Mouse (Mus musculus) forebrain, embryonic 13.5 days (tissue): ENCODE measurements around the gene Irf2bp2. TPM values are rescaled to one million over a fixed set of nuclear protein-coding genes. Genes with fewer than 3 reads are reported as not detected.

ENCODE experiments used
- ATAC-seq: fragments of 200-750 bp; cut with Nextera tagmentation; 2 replicates; pipeline ENCODE4 v1.8.0; 2017
- H3K27ac ChIP-seq: fragments of 300-500 bp; sonication (generic); 2 replicates; pipeline ENCODE4 v1.5.1; 2015; ENCODE audit warnings: inconsistent platforms, mild to moderate bottlenecking, moderate library complexity
- H3K27me3 ChIP-seq: fragments of 300-500 bp; sonication (generic); 2 replicates; pipeline ENCODE4 v1.6.1; 2015; ENCODE audit warnings: mild to moderate bottlenecking, inconsistent platforms
- H3K36me3 ChIP-seq: fragments of 300-500 bp; sonication (generic); 2 replicates; pipeline ENCODE4 v1.6.1; 2015; ENCODE audit warnings: mild to moderate bottlenecking, inconsistent platforms; ENCODE audit not compliant: poor library complexity, severe bottlenecking
- H3K4me1 ChIP-seq: fragments of 300-500 bp; sonication (generic); 2 replicates; pipeline ENCODE4 v1.6.1; 2015; ENCODE audit warnings: inconsistent platforms
- H3K4me2 ChIP-seq: fragments of 300-500 bp; sonication (generic); 2 replicates; pipeline ENCODE4 v1.6.1; 2015; ENCODE audit warnings: inconsistent platforms, mild to moderate bottlenecking, moderate library complexity
- H3K4me3 ChIP-seq: fragments of 300-500 bp; sonication (generic); 2 replicates; pipeline ENCODE4 v1.5.1; 2015; ENCODE audit warnings: mild to moderate bottlenecking, inconsistent platforms
- H3K9ac ChIP-seq: fragments of 300-500 bp; sonication (generic); 2 replicates; pipeline ENCODE4 v1.6.1; 2015; ENCODE audit warnings: mild to moderate bottlenecking, inconsistent platforms
- H3K9me3 ChIP-seq: fragments of 300-500 bp; sonication (generic); replicated peaks from 2 replicates; pipeline ENCODE4 v1.6.1; 2016; ENCODE audit warnings: inconsistent platforms
- WGBS: fragments of 180-500 bp; shearing (Covaris S2); methylation state at CpG from one replicate; pipeline ENCODE4 v1.1.7; 2015; 5-methylcytosine and 5-hydroxymethylcytosine counted together
- polyA plus RNA-seq: library from polyadenylated mRNA; unstranded; fragments of >200 nt; fragmentation: Nextera tagmentation; extraction: Ambion mirVana; gene quantifications from 2 replicates; pipeline ENCODE4 v1.2.1, GENCODE M21; 2015

Gene Irf2bp2
- polyA plus RNA-seq, 1 experiment from 2014 or later: 8.3 TPM

GRCm38 (mm10) chr8:126583534-126583933 lies 10.3 kb downstream of the Irf2bp2 start:
- H3K9ac ChIP-seq: peak overlapping the region; percentile 81
- H3K27ac ChIP-seq: 0 out of 2 replicates have a peak overlapping the region, but pooled peaks have one; percentile 89
- peak overlapping the region; percentile 100 for H3K4me2 ChIP-seq
- ATAC-seq: peak; percentile 19; the same call in 1 of the 2 replicates
- no peaks in the 10 kb centered on the region for H3K27me3 ChIP-seq
- WGBS: 2% methylated on average over 13 of the region's 13 CpGs
- peak overlapping the region; percentile 58 for H3K4me3 ChIP-seq
- H3K36me3 ChIP-seq: peaks cover 13% of the 10 kb centered on the region
- H3K9me3 ChIP-seq: peaks cover 4% of the 10 kb centered on the region; the same call in 1 of the 2 replicates
- H3K4me1 ChIP-seq: peaks cover 59% of the 10 kb centered on the region

GRCm38 (mm10) chr8:126583018-126583417 lies 10.8 kb downstream of the Irf2bp2 start:
- Histone ChIP-seq H3K9ac (peak overlapping the region; percentile 34; the same call in 1 of the 2 replicates), H3K4me2 (no peak overlapping the region), H3K36me3 (peaks cover 13% of the 10 kb centered on the region), H3K4me1 (peaks cover 53% of the 10 kb centered on the region), H3K27ac (peak overlapping the region; percentile 49; the same call in 1 of the 2 replicates), H3K27me3 (no peaks in the 10 kb centered on the region), H3K9me3 (peaks cover 4% of the 10 kb centered on the region; the same call in 1 of the 2 replicates), H3K4me3 (no peak overlapping the region)
- no peak for ATAC-seq
- 40% methylated on average over 2 of the region's 2 CpGs for WGBS

DNA sequence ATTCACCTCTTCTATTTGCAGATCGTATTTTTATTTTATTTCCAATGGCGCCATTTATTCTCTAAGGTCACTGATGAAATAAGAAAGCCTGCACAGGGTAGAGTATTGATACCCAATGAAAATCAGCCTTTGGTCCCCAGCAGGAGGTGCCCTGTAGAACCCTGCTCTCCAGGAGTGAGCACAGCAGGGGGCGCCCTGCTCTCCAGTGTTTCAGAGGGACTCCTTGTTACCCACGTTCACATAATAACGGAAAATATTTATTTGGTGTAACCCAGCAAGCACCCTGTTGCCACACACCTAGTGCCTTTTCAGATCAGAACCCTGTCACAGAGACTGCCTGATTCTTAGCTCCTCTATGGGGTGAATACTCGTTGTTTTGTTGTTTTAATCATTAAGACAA lies 11.3 kb downstream of the Irf2bp2 start:
- H3K27ac ChIP-seq: peak overlapping the region; percentile 49; the same call in 1 of the 2 replicates
- no peak overlapping the region for H3K4me3 ChIP-seq
- no peak overlapping the region for H3K4me2 ChIP-seq
- peaks cover 8% of the 10 kb centered on the region for H3K36me3 ChIP-seq
- WGBS: 37% methylated on average over 6 of the region's 6 CpGs
- H3K27me3 ChIP-seq: no peaks in the 10 kb centered on the region
- no peak for ATAC-seq
- H3K4me1 ChIP-seq: peaks cover 48% of the 10 kb centered on the region
- H3K9ac ChIP-seq: no peak overlapping the region; the same call in 1 of the 2 replicates
- H3K9me3 ChIP-seq: peaks cover 4% of the 10 kb centered on the region; the same call in 1 of the 2 replicates

- Histone ChIP-seq H3K4me3 (no peak overlapping the region), H3K36me3 (peaks cover 2% of the 10 kb centered on the region), H3K27ac (no peak overlapping the region), H3K9me3 (peaks cover 4% of the 10 kb centered on the region; the same call in 1 of the 2 replicates), H3K27me3 (no peaks in the 10 kb centered on the region), H3K9ac (no peak overlapping the region), H3K4me2 (no peak overlapping the region), H3K4me1 (peaks cover 40% of the 10 kb centered on the region)
- 96% methylated on average over 6 of the region's 6 CpGs for WGBS
- no peak for ATAC-seq
Observed at GRCm38 (mm10) chr8:126581662-126582061, 12.1 kb downstream of the Irf2bp2 start.

GRCm38 (mm10) chr8:126580826-126581225 lies 13.0 kb downstream of the Irf2bp2 start:
- no peaks in the 10 kb centered on the region for H3K36me3 ChIP-seq
- ATAC-seq: no peak
- H3K4me3 ChIP-seq: no peak overlapping the region
- H3K4me1 ChIP-seq: peaks cover 31% of the 10 kb centered on the region
- no peaks in the 10 kb centered on the region for H3K27me3 ChIP-seq
- H3K9ac ChIP-seq: no peak overlapping the region
- H3K9me3 ChIP-seq: peaks cover 4% of the 10 kb centered on the region; the same call in 1 of the 2 replicates
- H3K27ac ChIP-seq: no peak overlapping the region
- 96% methylated on average over 4 of the region's 4 CpGs for WGBS
- no peak overlapping the region for H3K4me2 ChIP-seq

DNA sequence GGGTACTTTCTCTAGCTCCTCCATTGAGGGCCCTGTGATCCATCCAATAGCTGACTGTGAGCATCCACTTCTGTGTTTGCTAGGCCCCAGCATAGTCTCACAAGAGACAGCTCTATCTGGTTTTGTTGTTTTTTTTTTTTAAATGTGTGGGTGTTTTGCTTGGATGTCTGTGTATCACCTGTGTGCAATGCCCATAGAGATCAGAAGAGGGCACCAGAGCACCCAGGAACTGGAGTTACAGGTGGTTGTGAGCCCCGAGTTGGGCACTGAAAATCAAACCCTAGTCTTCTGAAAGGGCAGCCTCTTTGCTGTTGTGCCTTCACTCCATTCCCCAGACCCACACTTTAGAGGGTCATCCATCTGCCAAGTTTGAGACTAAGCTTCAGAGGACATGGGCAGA lies 13.7 kb downstream of the Irf2bp2 start:
- Histone ChIP-seq H3K36me3 (no peaks in the 10 kb centered on the region), H3K27ac (no peak overlapping the region), H3K27me3 (no peaks in the 10 kb centered on the region), H3K4me2 (no peak overlapping the region), H3K9me3 (peaks cover 4% of the 10 kb centered on the region; the same call in 1 of the 2 replicates), H3K9ac (no peak overlapping the region), H3K4me1 (peaks cover 24% of the 10 kb centered on the region), H3K4me3 (no peak overlapping the region)
- WGBS: 89% methylated on average over 1 of the region's 1 CpGs
- ATAC-seq: no peak

DNA sequence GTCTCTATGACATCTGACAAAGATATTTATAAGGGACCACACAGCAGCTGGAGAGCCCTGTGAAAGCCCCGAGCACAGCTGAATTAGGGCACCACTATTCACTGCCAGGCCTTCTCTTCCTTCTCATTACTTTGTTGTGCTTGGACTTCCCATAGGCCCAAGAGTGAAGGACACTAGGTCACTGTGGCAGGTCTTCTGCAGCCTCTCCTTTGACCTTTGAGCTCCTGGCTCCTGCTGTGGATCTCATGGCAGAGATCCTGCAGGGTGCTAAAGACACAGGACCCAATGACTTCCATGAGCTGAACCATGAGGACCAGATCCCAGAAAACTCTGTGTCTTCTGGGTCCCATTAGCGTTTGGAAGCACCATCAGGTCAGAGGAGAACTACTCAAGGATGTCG lies 15.1 kb downstream of the Irf2bp2 start:
- peaks cover 4% of the 10 kb centered on the region; the same call in 1 of the 2 replicates for H3K9me3 ChIP-seq
- WGBS: 84% methylated on average over 3 of the region's 3 CpGs
- no peak overlapping the region for H3K9ac ChIP-seq
- no peak overlapping the region for H3K27ac ChIP-seq
- H3K4me2 ChIP-seq: no peak overlapping the region
- H3K4me1 ChIP-seq: peaks cover 10% of the 10 kb centered on the region
- no peak for ATAC-seq
- H3K4me3 ChIP-seq: no peak overlapping the region
- no peaks in the 10 kb centered on the region for H3K27me3 ChIP-seq
- H3K36me3 ChIP-seq: no peaks in the 10 kb centered on the region

DNA sequence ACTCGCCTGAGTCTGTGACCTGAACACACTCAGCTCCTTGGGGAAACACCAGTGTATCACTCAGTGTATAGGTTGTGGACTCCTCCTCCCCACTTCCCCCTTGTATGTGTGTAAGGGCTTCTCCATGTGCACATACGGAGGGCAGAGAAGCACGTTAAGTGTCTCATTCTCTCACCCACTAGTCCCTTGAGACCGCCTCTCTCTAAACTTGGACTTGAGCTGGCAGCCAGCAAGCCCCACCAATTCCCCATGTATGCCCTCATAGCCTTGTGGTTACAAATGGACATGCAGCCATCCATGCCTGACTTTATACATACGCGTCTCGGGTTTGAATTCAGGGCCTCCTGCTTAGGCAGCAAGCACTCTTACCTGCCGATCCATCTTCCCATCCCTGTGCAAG lies 16.9 kb downstream of the Irf2bp2 start:
- Histone ChIP-seq H3K9me3 (peaks cover 4% of the 10 kb centered on the region; the same call in 1 of the 2 replicates), H3K27me3 (no peaks in the 10 kb centered on the region), H3K36me3 (no peaks in the 10 kb centered on the region), H3K4me3 (no peak overlapping the region), H3K27ac (no peak overlapping the region), H3K4me1 (no peaks in the 10 kb centered on the region), H3K4me2 (no peak overlapping the region), H3K9ac (no peak overlapping the region)
- no peak for ATAC-seq
- 90% methylated on average over 8 of the region's 8 CpGs for WGBS

DNA sequence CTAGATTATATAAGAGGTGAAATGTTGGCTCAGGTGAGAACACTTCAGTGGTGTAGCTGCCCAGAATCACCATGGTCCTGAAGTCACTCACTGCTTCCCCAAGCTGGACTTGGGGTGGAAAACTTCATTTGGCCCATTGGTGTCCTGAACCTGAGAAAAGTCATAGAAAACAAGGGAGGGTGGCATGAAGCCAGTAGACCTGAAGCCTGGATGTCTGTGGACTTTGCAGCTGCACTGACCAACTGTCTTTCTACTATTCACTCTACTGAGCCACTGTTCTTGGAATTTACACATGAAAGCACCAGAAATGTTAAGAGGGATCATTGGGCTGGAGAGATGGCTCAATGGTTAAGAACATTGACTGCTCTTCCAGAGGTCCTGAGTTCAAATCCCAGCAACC lies 17.7 kb downstream of the Irf2bp2 start:
- Histone ChIP-seq H3K4me2 (no peak overlapping the region), H3K9ac (no peak overlapping the region), H3K4me3 (no peak overlapping the region), H3K27me3 (no peaks in the 10 kb centered on the region), H3K4me1 (no peaks in the 10 kb centered on the region), H3K9me3 (peaks cover 4% of the 10 kb centered on the region; the same call in 1 of the 2 replicates), H3K36me3 (no peaks in the 10 kb centered on the region), H3K27ac (no peak overlapping the region)
- no peak for ATAC-seq

- peaks cover 7% of the 10 kb centered on the region for H3K4me1 ChIP-seq
- no peaks in the 10 kb centered on the region for H3K27me3 ChIP-seq
- H3K36me3 ChIP-seq: no peaks in the 10 kb centered on the region
- no peak for ATAC-seq
- no peak overlapping the region for H3K4me3 ChIP-seq
- no peaks in the 10 kb centered on the region for H3K9me3 ChIP-seq
- 87% methylated on average over 16 of the region's 16 CpGs for WGBS
- H3K4me2 ChIP-seq: no peak overlapping the region
- no peak overlapping the region for H3K27ac ChIP-seq
- no peak overlapping the region for H3K9ac ChIP-seq
Observed at GRCm38 (mm10) chr8:126574882-126575637, 18.7 kb downstream of the Irf2bp2 start.

DNA sequence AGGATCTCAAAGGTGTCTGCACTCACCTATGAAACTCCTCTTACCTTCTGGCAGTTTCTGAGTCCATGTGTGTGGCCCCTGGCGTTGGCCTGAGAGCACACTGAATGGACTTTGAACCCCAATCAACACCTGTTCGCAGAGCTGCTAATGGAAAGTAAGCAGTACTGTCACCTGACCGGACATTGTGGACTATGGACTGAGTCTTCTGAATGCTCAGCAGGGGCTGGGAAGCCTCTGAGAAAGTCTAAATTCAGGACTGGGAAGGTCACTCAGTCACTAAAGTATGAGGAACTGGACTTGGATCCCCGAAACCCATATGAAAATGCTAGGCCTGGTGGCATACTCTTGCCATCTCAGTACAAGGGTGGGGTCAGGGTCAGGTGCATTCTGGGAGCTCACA lies 19.9 kb downstream of the Irf2bp2 start:
- H3K27me3 ChIP-seq: no peaks in the 10 kb centered on the region
- no peak for ATAC-seq
- H3K36me3 ChIP-seq: no peaks in the 10 kb centered on the region
- no peaks in the 10 kb centered on the region for H3K9me3 ChIP-seq
- peaks cover 14% of the 10 kb centered on the region for H3K4me1 ChIP-seq
- H3K4me2 ChIP-seq: no peak overlapping the region
- no peak overlapping the region for H3K9ac ChIP-seq
- no peak overlapping the region for H3K4me3 ChIP-seq
- no peak overlapping the region for H3K27ac ChIP-seq
- WGBS: 87% methylated on average over 4 of the region's 4 CpGs

DNA sequence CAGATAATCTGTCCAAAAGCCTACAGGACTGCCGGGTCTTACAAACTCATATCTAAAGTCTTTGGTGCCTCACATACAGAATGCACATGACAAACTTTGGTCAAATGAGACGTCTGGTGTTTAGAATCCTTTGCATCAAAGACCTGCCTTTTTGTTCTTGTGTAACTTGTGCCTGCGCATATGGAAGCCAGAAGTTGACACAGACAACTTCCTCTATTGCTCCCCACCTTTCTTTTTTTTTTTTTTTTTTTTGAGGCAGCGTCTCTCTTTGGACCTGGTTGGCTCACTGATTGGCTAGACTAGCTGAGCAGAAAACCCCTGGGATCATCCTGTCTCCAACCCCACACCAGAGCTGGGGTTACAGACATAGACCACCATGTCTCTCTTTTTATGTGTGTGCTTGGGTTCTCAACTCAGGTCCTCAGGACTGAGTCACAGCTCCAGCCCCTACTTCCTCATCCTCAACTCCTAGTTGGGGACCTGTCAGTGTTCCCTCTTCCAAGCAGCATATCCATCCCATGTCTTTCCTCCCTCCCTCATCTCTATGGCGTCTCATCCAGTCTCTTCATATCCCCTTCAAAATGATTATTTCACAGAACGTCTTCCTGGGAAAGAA lies 20.6 kb downstream of the Irf2bp2 start:
- no peak overlapping the region for H3K4me3 ChIP-seq
- WGBS: 92% methylated on average over 6 of the region's 6 CpGs
- H3K4me1 ChIP-seq: peaks cover 14% of the 10 kb centered on the region
- H3K4me2 ChIP-seq: no peak overlapping the region
- no peak for ATAC-seq
- H3K9ac ChIP-seq: no peak overlapping the region
- no peaks in the 10 kb centered on the region for H3K27me3 ChIP-seq
- no peaks in the 10 kb centered on the region for H3K36me3 ChIP-seq
- H3K9me3 ChIP-seq: no peaks in the 10 kb centered on the region
- H3K27ac ChIP-seq: no peak overlapping the region
